Mouse (Mus musculus) myocyte (in vitro differentiated cells): ENCODE data around the gene Wdr86. TPM values are rescaled to one million over a fixed set of nuclear protein-coding genes. Genes with fewer than 3 reads are reported as not detected.
"Not testable (repeated sequence)": the region's sequence is repeated elsewhere in the genome, so short reads cannot be mapped to it uniquely, and the experiment has no call there.

Source experiments
- H3K27me3 ChIP-seq: one replicate; pipeline ENCODE4 v1.6.1; 2011; ENCODE audit not compliant: control insufficient read depth, insufficient read depth, insufficient read length
- H3K36me3 ChIP-seq: one replicate; pipeline ENCODE4 v1.6.1; 2011; ENCODE audit not compliant: control insufficient read depth, insufficient read depth
- H3K4me2 ChIP-seq: one replicate; pipeline ENCODE4 v1.6.1; 2011; ENCODE audit warnings: low read depth, control low read depth
- H3K4me3 ChIP-seq: one replicate; pipeline ENCODE4 v1.5.1; 2011; ENCODE audit warnings: mild to moderate bottlenecking, control low read depth, moderate library complexity
- H3K79me2 ChIP-seq: one replicate; pipeline ENCODE4 v1.6.1; 2011; ENCODE audit not compliant: control insufficient read depth, insufficient read depth
- H3ac ChIP-seq: one replicate; pipeline ENCODE4 v1.6.1; 2011; ENCODE audit not compliant: control insufficient read depth, insufficient read length
- CEBPB ChIP-seq: IDR thresholded peaks from 2 replicates; pipeline ENCODE4 v1.6.1; 2011; ENCODE audit warnings: mild to moderate bottlenecking, moderate library complexity; ENCODE audit not compliant: poor library complexity, insufficient read depth, severe bottlenecking
- E2F4 ChIP-seq: IDR thresholded peaks from one replicate; pipeline ENCODE4 v1.6.1; 2011; ENCODE audit warnings: mild to moderate bottlenecking, control low read depth, moderate library complexity; ENCODE audit not compliant: insufficient read depth
- MAX ChIP-seq: IDR thresholded peaks from one replicate; pipeline ENCODE4 v1.6.1; 2011; ENCODE audit warnings: low read depth, mild to moderate bottlenecking, control low read depth
- MYOD1 ChIP-seq, 3 experiments: IDR thresholded peaks; one replicate each; pipeline ENCODE4 v1.6.1; 2011; ENCODE audit warnings: control low read depth in 2 of 3, low read depth in 2 of 3, mild to moderate bottlenecking in 2 of 3, moderate library complexity in 1 of 3; ENCODE audit not compliant: insufficient read length in 2 of 3, control insufficient read depth in 1 of 3
- MYOG ChIP-seq, 3 experiments: IDR thresholded peaks; one replicate each; pipeline ENCODE4 v1.6.1; 2011; ENCODE audit warnings: control low read depth in 2 of 3, low read depth in 2 of 3, mild to moderate bottlenecking in 2 of 3; ENCODE audit not compliant: insufficient read length in 2 of 3, control insufficient read depth in 1 of 3, insufficient read depth in 1 of 3
- POLR2A ChIP-seq: IDR thresholded peaks from one replicate; pipeline ENCODE4 v1.6.1; 2011; ENCODE audit warnings: low read depth, mild to moderate bottlenecking, control low read depth, moderate library complexity; ENCODE audit not compliant: insufficient read length
- POLR2AphosphoS2 ChIP-seq: IDR thresholded peaks from one replicate; pipeline ENCODE4 v1.6.1; 2011; ENCODE audit warnings: low read depth, control low read depth; ENCODE audit not compliant: insufficient read length
- REST ChIP-seq: IDR thresholded peaks from one replicate; pipeline ENCODE4 v1.6.1; 2011; ENCODE audit warnings: mild to moderate bottlenecking, control low read depth, moderate library complexity; ENCODE audit not compliant: insufficient read depth, insufficient read length
- SRF ChIP-seq: IDR thresholded peaks from one replicate; pipeline ENCODE4 v1.6.1; 2011; ENCODE audit warnings: low read depth; ENCODE audit not compliant: control insufficient read depth, insufficient read length
- TCF12 ChIP-seq: IDR thresholded peaks from one replicate; pipeline ENCODE4 v1.6.1; 2011; ENCODE audit warnings: mild to moderate bottlenecking, control low read depth; ENCODE audit not compliant: poor library complexity, insufficient read depth, severe bottlenecking
- TCF3 ChIP-seq: IDR thresholded peaks from one replicate; pipeline ENCODE4 v1.6.1; 2011; ENCODE audit warnings: low read depth, control low read depth; ENCODE audit not compliant: insufficient read length
- USF1 ChIP-seq: IDR thresholded peaks from one replicate; pipeline ENCODE4 v1.6.1; 2011; ENCODE audit warnings: low read depth, mild to moderate bottlenecking, control low read depth, moderate library complexity
- polyA plus RNA-seq: library from polyadenylated mRNA; unstranded; fragments of >200 nt; fragmentation: generic; extraction: Trizol; gene quantifications from one replicate; pipeline ENCODE4 v1.2.1, GENCODE M21; 2012; ENCODE audit warnings: missing spikeins

The Wdr86 gene
- polyA plus RNA-seq, 1 experiment, result not detected

- H3K4me2 ChIP-seq, result no peak overlapping the region
- H3K79me2 ChIP-seq, result no peaks in the 10 kb centered on the region
- TF ChIP-seq POLR2A, result no peak
- TF ChIP-seq REST, result no peak
- no peak for TF ChIP-seq MYOG (IDR thresholded peaks at IDR 0.05; ENCODE audit: control insufficient read depth in 1 of 3, insufficient read depth in 1 of 3, insufficient read length in 2 of 3, low read depth in 2 of 3)
- no peak for TF ChIP-seq USF1
- no peak for TF ChIP-seq E2F4
- TF ChIP-seq TCF12, result no peak
- TF ChIP-seq MAX, result no peak
- TF ChIP-seq SRF, result no peak
- no peak for TF ChIP-seq CEBPB
- TF ChIP-seq POLR2AphosphoS2, result no peak
- TF ChIP-seq MYOD1 (IDR thresholded peaks at IDR 0.05; ENCODE audit: control insufficient read depth in 1 of 3, insufficient read length in 2 of 3, low read depth in 2 of 3), result no peak
- no peak for TF ChIP-seq TCF3
- H3K4me3 ChIP-seq, result no peak overlapping the region
- H3ac ChIP-seq, result no peak overlapping the region
- peaks cover 14% of the 10 kb centered on the region for H3K27me3 ChIP-seq
- no peaks in the 10 kb centered on the region for H3K36me3 ChIP-seq
These were observed 46.2 kb upstream of the Wdr86 start for GRCm38 (mm10) chr5:24776681-24777080.

- peaks cover 14% of the 10 kb centered on the region for H3K27me3 ChIP-seq
- not testable (repeated sequence) for H3K79me2 ChIP-seq, H3ac ChIP-seq, H3K36me3 ChIP-seq, H3K4me3 ChIP-seq, H3K4me2 ChIP-seq
These were observed 44.0 kb upstream of the Wdr86 start for GRCm38 (mm10) chr5:24774549-24774948.

GRCm38 (mm10) chr5:24757816-24758215 lies 27.3 kb upstream of the Wdr86 start, which contains the start of gene Crygn:
TSS of gene Crygn (minus strand) at chr5:24758008.
- no peaks in the 10 kb centered on the region for H3K79me2 ChIP-seq
- no peak within 1 kb of the TSS for H3K4me2 ChIP-seq
- no peak within 1 kb of the TSS for H3K4me3 ChIP-seq
- TF ChIP-seq POLR2AphosphoS2, result no peak
- no peak for TF ChIP-seq MAX
- no peak for TF ChIP-seq TCF3
- no peak for TF ChIP-seq MYOG (IDR thresholded peaks at IDR 0.05; ENCODE audit: control insufficient read depth in 1 of 3, insufficient read depth in 1 of 3, insufficient read length in 2 of 3, low read depth in 2 of 3)
- no peak for TF ChIP-seq E2F4
- TF ChIP-seq CEBPB, result no peak
- no peak for TF ChIP-seq POLR2A
- TF ChIP-seq SRF, result no peak
- no peak for TF ChIP-seq USF1
- no peak for TF ChIP-seq REST
- no peak for TF ChIP-seq TCF12
- TF ChIP-seq MYOD1 (IDR thresholded peaks at IDR 0.05; ENCODE audit: control insufficient read depth in 1 of 3, insufficient read length in 2 of 3, low read depth in 2 of 3), result no peak
- H3ac ChIP-seq, result no peak within 1 kb of the TSS
- H3K36me3 ChIP-seq, result no peaks in the 10 kb centered on the region
- H3K27me3 ChIP-seq, result peaks cover 8% of the 10 kb centered on the region

GRCm38 (mm10) chr5:24756931-24757330 lies 26.4 kb upstream of the Wdr86 start:
- TF ChIP-seq POLR2AphosphoS2 (no peak), POLR2A (no peak), MAX (no peak), MYOG (IDR thresholded peaks at IDR 0.05; ENCODE audit: control insufficient read depth in 1 of 3, insufficient read depth in 1 of 3, insufficient read length in 2 of 3, low read depth in 2 of 3) (no peak), REST (no peak), E2F4 (no peak), CEBPB (no peak), SRF (no peak), MYOD1 (IDR thresholded peaks at IDR 0.05; ENCODE audit: control insufficient read depth in 1 of 3, insufficient read length in 2 of 3, low read depth in 2 of 3) (no peak), USF1 (no peak), TCF3 (no peak), TCF12 (no peak)
- Histone ChIP-seq H3K36me3 (no peaks in the 10 kb centered on the region), H3K4me2 (no peak overlapping the region)

GRCm38 (mm10) chr5:24752175-24752498 lies 21.6 kb upstream of the Wdr86 start:
- TF ChIP-seq POLR2A (no peak), TCF3 (no peak), MYOG (IDR thresholded peaks at IDR 0.05; ENCODE audit: control insufficient read depth in 1 of 3, insufficient read depth in 1 of 3, insufficient read length in 2 of 3, low read depth in 2 of 3) (no peak), REST (no peak), SRF (no peak), MYOD1 (IDR thresholded peaks at IDR 0.05; ENCODE audit: control insufficient read depth in 1 of 3, insufficient read length in 2 of 3, low read depth in 2 of 3) (no peak), E2F4 (no peak), CEBPB (no peak), TCF12 (no peak), USF1 (no peak), POLR2AphosphoS2 (no peak), MAX (no peak)
- peak overlapping the region; percentile 20 for H3K4me3 ChIP-seq
- H3K4me2 ChIP-seq, result peak overlapping the region; percentile 90
- no peak overlapping the region for H3ac ChIP-seq
- no peaks in the 10 kb centered on the region for H3K27me3 ChIP-seq
- H3K36me3 ChIP-seq, result no peaks in the 10 kb centered on the region
- H3K79me2 ChIP-seq, result no peaks in the 10 kb centered on the region

More at GRCm38 (mm10) chr5:24756931-24757330, 26.4 kb upstream of the Wdr86 start:
- no peak overlapping the region for H3K4me3 ChIP-seq
- no peak overlapping the region for H3ac ChIP-seq
- H3K27me3 ChIP-seq, result peaks cover 8% of the 10 kb centered on the region
- H3K79me2 ChIP-seq, result no peaks in the 10 kb centered on the region
